9 mouse cellular contexts compared by ENCODE assay signal in genomic region chr7:107749270-107749669, GRCm38 (mm10). TPM values are rescaled to one million over a fixed set of nuclear protein-coding genes. Genes with fewer than 3 reads are reported as not detected.
DNase-seq lines count a peak whose midpoint lies in the region; ATAC-seq and TF ChIP-seq lines count a peak whose summit lies in the region.
"Had no signal": no experiment of that assay in that cellular context is flagged by ENCODE, and none has a peak within 500 bp of the region (broad histone marks: within the 10 kb centered on the region; RNA-seq: fewer than 3 reads in every experiment).

No protein-coding gene starts in this region.

- in situ Hi-C loops in CH12.LX (cut with MboI; ENCODE audit: low pct_ligation_motif_present, low pct_unique_long_range_greater_than_20kb, low sequenced_read_pairs), result no loop called here

- peak; percentile 15 to 51 for DNase-seq in heart, adult 18-20 months
- DNase-seq in heart, adult 9 months (ENCODE audit: low spot score in 2 of 2), result no peak
- peak; percentile 57 for DNase-seq in CH12.LX (ENCODE audit: extremely low read depth)
- peak; percentile 54 for DNase-seq in embryo, embryonic 11.5 days (ENCODE audit: low read depth, low spot score)
- peak; percentile 78 for DNase-seq in hindbrain, embryonic 14.5 days (ENCODE audit: low spot score)
- DNase-seq in limb, embryonic 14.5 days (ENCODE audit: low spot score), result peak; percentile 72
- DNase-seq in urinary bladder, postnatal 14 days (ENCODE audit: low spot score), result no peak

- TF ChIP-seq POLR2A in CH12.LX (IDR thresholded peaks at IDR 0.05; ENCODE audit: low read depth, low read length), result no peak
- TF ChIP-seq POLR2A in limb, embryonic 14.5 days (IDR thresholded peaks at IDR 0.05; ENCODE audit: borderline replicate concordance, extremely low read depth, insufficient read depth, insufficient read length), result no peak

- H3K27ac ChIP-seq in CH12.LX (ENCODE audit: insufficient read depth, low read depth), result no peak overlapping the region
- H3K27ac ChIP-seq in hindbrain, embryonic 14.5 days, result no peak overlapping the region
- H3K27ac ChIP-seq in limb, embryonic 14.5 days (replicated peaks; ENCODE audit: low read depth, low read length), result no peak overlapping the region
- no peak overlapping the region for H3K27ac ChIP-seq in neural tube, embryonic 15.5 days (replicated peaks)
- H3K27ac ChIP-seq: macrophage had no signal

- dilution Hi-C loops in CH12.LX (cut with MboI; ENCODE audit: extremely low pct_ligation_motif_present, extremely low pct_unique_long_range_greater_than_20kb, low sequenced_read_pairs), result no loop called here

- H3K4me3 ChIP-seq in CH12.LX (replicated peaks in 1 of 3; ENCODE audit: low read depth in 2 of 3, low read length in 2 of 3, poor library complexity in 1 of 3), result no peak overlapping the region
- no peak overlapping the region for H3K4me3 ChIP-seq in hindbrain, embryonic 14.5 days (replicated peaks; ENCODE audit: low read length)
- no peak overlapping the region for H3K4me3 ChIP-seq in limb, embryonic 14.5 days (replicated peaks; ENCODE audit: low read length)
- H3K4me3 ChIP-seq in neural tube, embryonic 15.5 days (replicated peaks), result no peak overlapping the region

- H3K4me2 ChIP-seq in CH12.LX (ENCODE audit: insufficient read depth, low read depth, poor library complexity, severe bottlenecking), result no peak overlapping the region
- no peak overlapping the region for H3K4me2 ChIP-seq in hindbrain, embryonic 14.5 days (replicated peaks)
- no peak overlapping the region for H3K4me2 ChIP-seq in limb, embryonic 14.5 days (replicated peaks; ENCODE audit: low read depth, low read length, severe bottlenecking)
- no peak overlapping the region for H3K4me2 ChIP-seq in neural tube, embryonic 15.5 days

- TF ChIP-seq RAD21 in CH12.LX (IDR thresholded peaks at IDR 0.05; ENCODE audit: low read depth, low read length), result peak; percentile 66

- 8% methylated on average over 3 of the region's 3 CpGs for WGBS in hindbrain, embryonic 14.5 days
- 3% methylated on average over 3 of the region's 3 CpGs for WGBS in limb, embryonic 14.5 days
- WGBS in neural tube, embryonic 15.5 days, result 8% methylated on average over 3 of the region's 3 CpGs

- H3K79me2 ChIP-seq in CH12.LX (replicated peaks; ENCODE audit: control insufficient read depth, extremely low read depth, insufficient read depth, poor library complexity, severe bottlenecking), result no peaks in the 10 kb centered on the region

- peak; percentile 52 to 79; a peak in 3 of 4 replicates for TF ChIP-seq CTCF in CH12.LX (conservative IDR thresholded peaks at IDR 0.05 in 1 of 2, IDR thresholded peaks at IDR 0.05 in 1 of 2; ENCODE audit: low read depth in 2 of 2, low read length in 2 of 2)

- H3K27me3 ChIP-seq in CH12.LX (replicated peaks), result no peaks in the 10 kb centered on the region
- no peaks in the 10 kb centered on the region for H3K27me3 ChIP-seq in hindbrain, embryonic 14.5 days (ENCODE audit: control insufficient read depth, insufficient read depth, low read length)
- no peaks in the 10 kb centered on the region for H3K27me3 ChIP-seq in limb, embryonic 14.5 days (ENCODE audit: control insufficient read depth, insufficient read depth, low read length)
- no peaks in the 10 kb centered on the region for H3K27me3 ChIP-seq in neural tube, embryonic 15.5 days (replicated peaks)

- no peak for TF ChIP-seq EP300 in CH12.LX (IDR thresholded peaks at IDR 0.05; ENCODE audit: low read length)

- no peak overlapping the region for H3K9ac ChIP-seq in CH12.LX (ENCODE audit: insufficient read depth, low read depth)
- no peak overlapping the region for H3K9ac ChIP-seq in hindbrain, embryonic 14.5 days
- no peak overlapping the region for H3K9ac ChIP-seq in limb, embryonic 14.5 days (ENCODE audit: low read depth, low read length, severe bottlenecking)
- H3K9ac ChIP-seq in neural tube, embryonic 15.5 days (replicated peaks), result no peak overlapping the region

- no peaks in the 10 kb centered on the region for H3K9me3 ChIP-seq in CH12.LX (replicated peaks; ENCODE audit: low read length)
- no peaks in the 10 kb centered on the region for H3K9me3 ChIP-seq in hindbrain, embryonic 14.5 days (ENCODE audit: control insufficient read depth, low read length)
- no peaks in the 10 kb centered on the region for H3K9me3 ChIP-seq in limb, embryonic 14.5 days (ENCODE audit: control insufficient read depth, low read length)
- no peaks in the 10 kb centered on the region for H3K9me3 ChIP-seq in neural tube, embryonic 15.5 days (replicated peaks)

- peaks cover 23 to 41% of the 10 kb centered on the region in 2 experiments for H3K4me1 ChIP-seq in CH12.LX (ENCODE audit: control insufficient read depth in 1 of 2, insufficient read depth in 2 of 2)
- no peaks in the 10 kb centered on the region for H3K4me1 ChIP-seq in hindbrain, embryonic 14.5 days (replicated peaks; ENCODE audit: control insufficient read depth, insufficient read depth, low read length)
- H3K4me1 ChIP-seq in limb, embryonic 14.5 days (ENCODE audit: control insufficient read depth, insufficient read depth, low read length), result no peaks in the 10 kb centered on the region
- H3K4me1 ChIP-seq in neural tube, embryonic 15.5 days, result no peaks in the 10 kb centered on the region

- H3K36me3 ChIP-seq in CH12.LX (replicated peaks in 1 of 2; ENCODE audit: control insufficient read depth in 1 of 2, insufficient read depth in 1 of 2, low read length in 1 of 2), result peaks cover 30 to 60% of the 10 kb centered on the region in 2 experiments
- H3K36me3 ChIP-seq in hindbrain, embryonic 14.5 days (replicated peaks; ENCODE audit: control insufficient read depth, insufficient read depth), result no peaks in the 10 kb centered on the region
- peaks cover 9% of the 10 kb centered on the region for H3K36me3 ChIP-seq in limb, embryonic 14.5 days (ENCODE audit: control insufficient read depth, insufficient read depth, low read length)
- H3K36me3 ChIP-seq in neural tube, embryonic 15.5 days, result no peaks in the 10 kb centered on the region

- 0 out of 2 replicates have a peak, but pooled peaks have one; percentile 25 for ATAC-seq in hindbrain, embryonic 14.5 days (ENCODE audit: low FRiP score)
- ATAC-seq in limb, embryonic 14.5 days (ENCODE audit: low FRiP score, low read depth), result no peak
- peak; percentile 42; the same call in 1 of the 2 replicates for ATAC-seq in neural tube, embryonic 15.5 days (ENCODE audit: low FRiP score)

TF ChIP-seq in CH12.LX, 34 proteins besides CTCF, POLR2A, EP300 and RAD21:
- TF ChIP-seq ZKSCAN1 (IDR thresholded peaks at IDR 0.05; ENCODE audit: borderline replicate concordance, low read depth, low read length) (no peak), SMC3 (IDR thresholded peaks at IDR 0.05; ENCODE audit: low read depth, low read length) (peak; percentile 60)

RNA-seq across cellular contexts. Expression of gene Cyb5r2, which starts 8.6 kb away (rescaled TPM):
- not detected for total RNA-seq in heart, adult 18-20 months (2021)
- total RNA-seq in CH12.LX (2012; rRNA removed) (0.17 TPM in 1 of 2 replicates, not detected in the other), CH12.LX (2014; rRNA removed) (not detected in 2 replicates)
- 0.18 TPM in 1 of 2 replicates, not detected in the other for polyA plus RNA-seq in CH12.LX (2012; ENCODE audit: insufficient read length, low read depth)
- 0.11 and 0.12 TPM in 2 replicates for polyA plus RNA-seq in hindbrain, embryonic 14.5 days (2014; fragmentation: Nextera tagmentation; extraction: Ambion mirVana)
- polyA plus RNA-seq in limb, embryonic 14.5 days (2012; rRNA removed), result 0.14 and 0.33 TPM in 2 replicates
- polyA plus RNA-seq in limb, embryonic 14.5 days (2014; fragmentation: Nextera tagmentation; extraction: Ambion mirVana), result 0.23 and 0.32 TPM in 2 replicates
- 0.09 and 0.26 TPM in 2 replicates for polyA plus RNA-seq in neural tube, embryonic 15.5 days (2015; fragmentation: Nextera tagmentation; extraction: Ambion mirVana)
- polyA plus RNA-seq: macrophage had no signal

RNA-seq across cellular contexts. Expression of gene Ovch2, which starts 51.7 kb away (rescaled TPM):
- not detected for total RNA-seq in heart, adult 18-20 months (2021)
- not detected in 2 replicates for total RNA-seq in CH12.LX (2012; rRNA removed)
- not detected in 2 replicates for total RNA-seq in CH12.LX (2014; rRNA removed)
- polyA plus RNA-seq in CH12.LX (2012; ENCODE audit: insufficient read length, low read depth), result not detected in 2 replicates
- polyA plus RNA-seq in hindbrain, embryonic 14.5 days (2014; fragmentation: Nextera tagmentation; extraction: Ambion mirVana), result not detected in 2 replicates
- not detected in 2 replicates for polyA plus RNA-seq in limb, embryonic 14.5 days (2012; rRNA removed)
- not detected in 2 replicates for polyA plus RNA-seq in limb, embryonic 14.5 days (2014; fragmentation: Nextera tagmentation; extraction: Ambion mirVana)
- polyA plus RNA-seq in neural tube, embryonic 15.5 days (2015; fragmentation: Nextera tagmentation; extraction: Ambion mirVana), result not detected in 2 replicates
- polyA plus RNA-seq: macrophage had no signal

Comparison
In these comparisons a context has a peak if more than half of its experiments do, and no peak if none do; other contexts are left out.
1. DNase-seq: peak in heart, adult 18-20 months (2 of 2), CH12.LX (single experiment), embryo, embryonic 11.5 days (single experiment), hindbrain, embryonic 14.5 days (single experiment) and limb, embryonic 14.5 days (single experiment); none in heart, adult 9 months (0 of 2) and urinary bladder, postnatal 14 days (single experiment).